Mouse (Mus musculus) lung, postnatal 0 days (tissue): Measurements from ENCODE around the gene Babam2. TPM values are rescaled to one million over a fixed set of nuclear protein-coding genes. Genes with fewer than 3 reads are reported as not detected.
A peak's percentile ranks its signal among the peaks of the same experiment; 100 is the strongest.

ENCODE experiments used
- ATAC-seq: fragments of 200-750 bp; cut with Nextera tagmentation; 2 replicates; pipeline ENCODE4 v1.8.0; 2017; ENCODE audit warnings: moderate library complexity
- DNase-seq: peaks from one replicate; pipeline ENCODE4 v3.0.0-alpha.2; 2016; ENCODE audit warnings: low spot score
- H3K27ac ChIP-seq: fragments of 300-500 bp; sonication (generic); 2 replicates; pipeline ENCODE4 v1.5.1; 2014; ENCODE audit warnings: antibody characterized with exemption, mild to moderate bottlenecking, low read length, mixed read lengths
- H3K27me3 ChIP-seq: fragments of 300-500 bp; sonication (generic); replicated peaks from 2 replicates; pipeline ENCODE4 v1.6.1; 2014; ENCODE audit warnings: low read length, mixed read lengths; ENCODE audit not compliant: insufficient read depth
- H3K36me3 ChIP-seq: fragments of 300-500 bp; sonication (generic); 2 replicates; pipeline ENCODE4 v1.6.1; 2014; ENCODE audit warnings: low read length, mixed read lengths; ENCODE audit not compliant: insufficient read depth
- H3K4me1 ChIP-seq: fragments of 300-500 bp; sonication (generic); 2 replicates; pipeline ENCODE4 v1.6.1; 2014; ENCODE audit warnings: antibody characterized with exemption, low read depth, low read length, mixed read lengths; ENCODE audit not compliant: insufficient read depth
- H3K4me2 ChIP-seq: fragments of 300-500 bp; sonication (generic); replicated peaks from 2 replicates; pipeline ENCODE4 v1.6.1; 2014; ENCODE audit warnings: low read depth, mild to moderate bottlenecking, low read length, moderate library complexity, mixed read lengths
- H3K4me3 ChIP-seq: fragments of 300-500 bp; sonication (generic); 2 replicates; pipeline ENCODE4 v1.5.1; 2014; ENCODE audit warnings: low read depth, low read length
- H3K9ac ChIP-seq: fragments of 300-500 bp; sonication (generic); replicated peaks from 2 replicates; pipeline ENCODE4 v1.6.1; 2014; ENCODE audit warnings: low read depth, mild to moderate bottlenecking
- H3K9me3 ChIP-seq: fragments of 300-500 bp; sonication (generic); 2 replicates; pipeline ENCODE4 v1.6.1; 2016; ENCODE audit warnings: low read length, mixed read lengths
- CTCF ChIP-seq: IDR thresholded peaks from 2 replicates; pipeline ENCODE4 v1.5.1; 2016; ENCODE audit warnings: antibody characterized with exemption, mild to moderate bottlenecking
- EP300 ChIP-seq: IDR thresholded peaks from 2 replicates; pipeline ENCODE4 v1.6.1; 2016; ENCODE audit warnings: antibody characterized with exemption, mild to moderate bottlenecking, control low read depth
- WGBS: fragments of 180-500 bp; shearing (Covaris S2); extraction: QIAGEN DNeasy Blood & Tissue Kit; methylation state at CpG from one replicate; pipeline ENCODE4 v1.1.7; 2014; 5-methylcytosine and 5-hydroxymethylcytosine counted together
- polyA plus RNA-seq: library from polyadenylated mRNA; unstranded; fragments of >200 nt; fragmentation: Nextera tagmentation; extraction: Ambion mirVana; gene quantifications from 2 replicates; pipeline ENCODE4 v1.2.1, GENCODE M21; 2015

Gene Babam2
- polyA plus RNA-seq, 1 experiment from 2014 or later, result 39.4 TPM

GRCm38 (mm10) chr5:32061854-32062253 lies 364.4 kb downstream of the Babam2 start:
- Histone ChIP-seq H3K27me3 (no peaks in the 10 kb centered on the region), H3K27ac (no peak overlapping the region), H3K36me3 (no peaks in the 10 kb centered on the region), H3K4me1 (peaks cover 17% of the 10 kb centered on the region; the same call in 1 of the 2 replicates), H3K4me2 (no peak overlapping the region), H3K4me3 (no peak overlapping the region), H3K9ac (no peak overlapping the region), H3K9me3 (no peaks in the 10 kb centered on the region)
- no peak for DNase-seq
- ATAC-seq, result no peak
- TF ChIP-seq CTCF, result no peak
- no peak for TF ChIP-seq EP300
- WGBS, result 65% methylated on average over 1 of the region's 1 CpGs

GRCm38 (mm10) chr5:32064341-32065105 lies 367.0 kb downstream of the Babam2 start:
- Histone ChIP-seq H3K4me3 (no peak overlapping the region), H3K9ac (no peak overlapping the region), H3K4me1 (peaks cover 10% of the 10 kb centered on the region; the same call in 1 of the 2 replicates), H3K9me3 (no peaks in the 10 kb centered on the region), H3K27ac (peak overlapping the region; percentile 43; the same call in 1 of the 2 replicates), H3K36me3 (no peaks in the 10 kb centered on the region), H3K27me3 (no peaks in the 10 kb centered on the region), H3K4me2 (no peak overlapping the region)
- DNase-seq (peak; percentile 36), ATAC-seq (no peak)
- 71% methylated on average over 2 of the region's 2 CpGs for WGBS
- no peak for TF ChIP-seq EP300
- TF ChIP-seq CTCF, result no peak

GRCm38 (mm10) chr5:32066015-32066734 lies 368.7 kb downstream of the Babam2 start:
- WGBS, result 30% methylated on average over 5 of the region's 5 CpGs

DNA sequence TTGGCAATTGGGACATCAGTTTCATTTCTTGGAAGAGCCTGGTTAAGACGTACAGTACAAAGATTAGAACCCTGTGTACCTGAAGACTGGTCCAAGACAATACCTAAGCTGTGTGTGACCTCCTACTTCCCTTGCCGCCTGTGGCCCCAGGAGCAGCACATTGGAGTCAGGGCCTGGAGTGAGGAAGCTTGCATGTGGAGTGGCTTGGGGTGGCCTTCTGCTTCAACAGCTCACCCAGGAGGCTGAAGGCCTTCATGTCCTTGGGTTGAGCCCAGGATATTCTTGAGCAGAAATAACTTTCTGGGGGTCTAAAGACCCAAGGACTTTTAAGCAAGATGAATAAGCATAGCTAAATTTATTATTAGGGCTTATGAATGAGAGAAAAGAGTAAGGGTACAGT lies 369.4 kb downstream of the Babam2 start:
- H3K27ac ChIP-seq, result peak overlapping the region; percentile 55; the same call in 1 of the 2 replicates
- no peak for TF ChIP-seq EP300
- no peak for TF ChIP-seq CTCF
- H3K4me1 ChIP-seq, result peaks cover 11% of the 10 kb centered on the region; the same call in 1 of the 2 replicates
- no peak for DNase-seq
- no peaks in the 10 kb centered on the region for H3K9me3 ChIP-seq
- H3K4me3 ChIP-seq, result no peak overlapping the region
- H3K9ac ChIP-seq, result no peak overlapping the region
- no peaks in the 10 kb centered on the region for H3K27me3 ChIP-seq
- no peak for ATAC-seq
- no peak overlapping the region for H3K4me2 ChIP-seq
- WGBS, result 89% methylated on average over 2 of the region's 2 CpGs
- no peaks in the 10 kb centered on the region for H3K36me3 ChIP-seq

More at GRCm38 (mm10) chr5:32066015-32066734, 368.7 kb downstream of the Babam2 start:
- DNase-seq (peak; percentile 55), ATAC-seq (peak; percentile 72)
- no peak overlapping the region for H3K4me3 ChIP-seq
- peaks cover 11% of the 10 kb centered on the region; the same call in 1 of the 2 replicates for H3K4me1 ChIP-seq
- H3K27me3 ChIP-seq, result no peaks in the 10 kb centered on the region
- TF ChIP-seq EP300 (peak; percentile 62), CTCF (no peak)
- no peaks in the 10 kb centered on the region for H3K9me3 ChIP-seq
- no peak overlapping the region for H3K9ac ChIP-seq
- H3K27ac ChIP-seq, result peak overlapping the region; percentile 55
- no peaks in the 10 kb centered on the region for H3K36me3 ChIP-seq
- H3K4me2 ChIP-seq, result no peak overlapping the region

- peaks cover 11% of the 10 kb centered on the region; the same call in 1 of the 2 replicates for H3K4me1 ChIP-seq
- H3K4me3 ChIP-seq, result no peak overlapping the region
- H3K4me2 ChIP-seq, result no peak overlapping the region
- ATAC-seq, result no peak
- TF ChIP-seq CTCF (no peak), EP300 (no peak)
- H3K36me3 ChIP-seq, result no peaks in the 10 kb centered on the region
- no peak overlapping the region for H3K9ac ChIP-seq
- WGBS, result 87% methylated on average over 3 of the region's 3 CpGs
- H3K27me3 ChIP-seq, result no peaks in the 10 kb centered on the region
- no peaks in the 10 kb centered on the region for H3K9me3 ChIP-seq
- H3K27ac ChIP-seq, result no peak overlapping the region
- DNase-seq, result no peak
Measured at GRCm38 (mm10) chr5:32068616-32069015, 371.1 kb downstream of the Babam2 start.

DNA sequence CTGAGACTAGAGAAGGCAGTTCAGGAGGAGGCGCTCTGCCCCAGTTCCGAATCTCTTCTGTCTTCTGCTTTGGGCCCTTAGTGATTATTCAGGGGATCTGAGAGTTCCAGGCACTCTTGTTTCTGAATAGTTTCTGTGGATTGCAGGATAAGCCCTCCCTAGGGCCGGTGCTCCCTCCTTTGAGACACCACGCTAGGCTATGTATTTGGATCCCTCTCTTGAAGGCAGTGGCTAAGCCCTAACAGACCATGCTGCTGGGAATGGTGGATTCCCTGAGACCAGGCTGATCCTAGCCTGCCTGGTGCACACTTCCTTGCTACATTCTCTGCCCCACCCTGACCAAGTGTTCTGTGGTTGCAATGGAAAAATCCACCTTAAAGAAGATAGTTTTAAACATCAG lies 371.6 kb downstream of the Babam2 start:
- Histone ChIP-seq H3K27me3 (no peaks in the 10 kb centered on the region), H3K9me3 (no peaks in the 10 kb centered on the region), H3K27ac (peak overlapping the region; percentile 39; the same call in 1 of the 2 replicates), H3K4me1 (peaks cover 11% of the 10 kb centered on the region; the same call in 1 of the 2 replicates), H3K4me3 (no peak overlapping the region), H3K4me2 (no peak overlapping the region), H3K9ac (no peak overlapping the region), H3K36me3 (no peaks in the 10 kb centered on the region)
- WGBS, result 87% methylated on average over 4 of the region's 4 CpGs
- TF ChIP-seq EP300 (no peak), CTCF (no peak)
- ATAC-seq (no peak), DNase-seq (no peak)
